Mouse (Mus musculus) gastrocnemius, adult 2 months (tissue): Measurements from ENCODE around the gene Plxna2. TPM values are rescaled to one million over a fixed set of nuclear protein-coding genes. Genes with fewer than 3 reads are reported as not detected.

ENCODE experiments used
- DNase-seq: peaks from one replicate; pipeline ENCODE4 v3.0.0; 2022
- H3K27ac ChIP-seq: fragments of 200-600 bp; 2 replicates; pipeline ENCODE4 v1.8.1; 2022; ENCODE audit warnings: mild to moderate bottlenecking
- H3K4me3 ChIP-seq: fragments of 200-600 bp; 2 replicates; pipeline ENCODE4 v1.8.1; 2022; ENCODE audit warnings: mild to moderate bottlenecking, moderate library complexity
- CTCF ChIP-seq: fragments of 200-600 bp; IDR thresholded peaks from 2 replicates; pipeline ENCODE4 v1.8.1; 2022; ENCODE audit warnings: antibody characterized with exemption, mild to moderate bottlenecking, moderate library complexity
- intact Hi-C: fragments of 180-260 bp; cut with DNase I; formaldehyde crosslinking; loops from one replicate; pipeline ENCODE4 v1.15.1; 2025
- total RNA-seq, 2 experiments: library from RNA; stranded (reverse); gene quantifications; 2 replicates each; pipeline ENCODE4 v1.2.3; 2021

The Plxna2 gene
- total RNA-seq, 2 experiments from 2014 or later: 6.6 to 13.2 TPM

DNA sequence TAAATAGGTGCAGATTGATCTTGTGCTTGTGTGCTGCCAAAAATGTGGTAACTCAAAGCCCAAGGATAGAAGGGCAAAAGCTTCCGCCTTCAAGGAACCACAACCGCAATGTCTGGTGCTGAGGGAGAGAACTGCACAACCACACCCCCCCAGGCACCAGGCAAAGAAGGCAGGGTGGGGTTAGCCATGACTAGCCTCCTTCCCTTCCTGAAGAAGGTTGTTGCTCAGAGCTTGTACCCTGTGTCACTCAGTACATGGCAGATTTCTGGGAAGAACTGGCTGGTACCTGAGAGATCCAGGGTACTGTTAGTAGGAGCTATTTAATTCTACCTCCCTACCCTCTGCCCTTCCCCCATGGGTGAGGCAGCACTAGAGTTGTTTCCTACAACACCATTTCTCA is 8.1 kb downstream of the Plxna2 start:
- H3K27ac ChIP-seq: peak overlapping the region; percentile 97
- TF ChIP-seq CTCF: no peak
- DNase-seq: no peak

DNA sequence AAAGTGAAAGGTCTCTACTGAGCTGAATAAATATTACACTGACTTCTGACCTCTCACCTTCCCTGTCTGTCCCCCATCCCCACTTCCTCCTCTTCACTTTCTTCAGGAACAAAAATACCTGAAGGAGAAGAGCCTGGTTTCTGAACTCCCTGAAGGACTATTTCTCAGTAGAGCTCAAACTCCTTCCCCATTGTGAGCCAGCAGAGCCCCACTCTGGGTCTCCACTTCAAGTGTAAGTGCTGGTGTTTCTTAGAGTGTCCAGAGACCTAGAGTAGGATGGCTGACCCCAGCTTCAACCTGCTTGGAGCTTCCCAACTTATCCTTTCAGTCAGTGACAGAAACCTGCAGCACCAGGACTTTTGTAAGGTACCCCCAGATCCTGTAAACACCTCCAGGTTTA is 9.3 kb downstream of the Plxna2 start:
- H3K4me3 ChIP-seq: no peak overlapping the region
- DNase-seq: no peak
- intact Hi-C loops: loop anchor here (2.0 kb wide), 1 partner anchor 14 kb away; no protein-coding TSS in a partner anchor
- no peak for TF ChIP-seq CTCF
- peak overlapping the region; percentile 28 for H3K27ac ChIP-seq

More for the DNA sequence above, 8.1 kb downstream of the Plxna2 start:
- intact Hi-C loops: loop anchor here (2.0 kb wide), 1 partner anchor 15 kb away; no protein-coding TSS in a partner anchor
- no peak overlapping the region; the same call in 1 of the 2 replicates for H3K4me3 ChIP-seq

DNA sequence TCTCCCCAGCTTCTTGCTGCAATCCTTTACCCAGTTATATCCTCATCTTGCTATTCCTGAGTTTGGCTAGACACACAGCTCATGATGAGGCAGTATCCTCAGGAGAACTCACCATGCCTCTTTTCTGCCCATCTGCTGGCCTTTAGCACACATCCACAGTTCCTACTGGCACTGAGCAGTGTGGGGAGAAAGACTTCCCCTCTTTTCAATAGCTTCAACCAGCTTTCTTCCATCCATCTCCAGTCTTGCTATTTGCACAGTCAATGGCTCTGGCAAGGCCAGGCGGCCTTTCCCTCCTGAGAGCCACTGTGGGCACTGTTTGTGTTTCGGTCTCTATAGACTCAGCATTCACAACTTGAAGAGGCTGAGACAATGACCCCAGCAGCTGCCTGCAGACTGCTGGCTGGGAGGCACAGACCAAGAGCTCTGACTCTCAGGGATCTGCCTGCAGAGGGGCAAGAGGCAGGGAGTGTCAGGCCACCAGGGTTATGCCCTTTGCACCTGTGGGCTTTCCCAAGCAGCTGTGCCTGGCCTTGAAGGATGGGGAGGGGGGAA is 11.2 kb downstream of the Plxna2 start:
- H3K4me3 ChIP-seq: no peak overlapping the region
- no peak for TF ChIP-seq CTCF
- H3K27ac ChIP-seq: no peak overlapping the region
- intact Hi-C loops: no loop called here
- DNase-seq: no peak

DNA sequence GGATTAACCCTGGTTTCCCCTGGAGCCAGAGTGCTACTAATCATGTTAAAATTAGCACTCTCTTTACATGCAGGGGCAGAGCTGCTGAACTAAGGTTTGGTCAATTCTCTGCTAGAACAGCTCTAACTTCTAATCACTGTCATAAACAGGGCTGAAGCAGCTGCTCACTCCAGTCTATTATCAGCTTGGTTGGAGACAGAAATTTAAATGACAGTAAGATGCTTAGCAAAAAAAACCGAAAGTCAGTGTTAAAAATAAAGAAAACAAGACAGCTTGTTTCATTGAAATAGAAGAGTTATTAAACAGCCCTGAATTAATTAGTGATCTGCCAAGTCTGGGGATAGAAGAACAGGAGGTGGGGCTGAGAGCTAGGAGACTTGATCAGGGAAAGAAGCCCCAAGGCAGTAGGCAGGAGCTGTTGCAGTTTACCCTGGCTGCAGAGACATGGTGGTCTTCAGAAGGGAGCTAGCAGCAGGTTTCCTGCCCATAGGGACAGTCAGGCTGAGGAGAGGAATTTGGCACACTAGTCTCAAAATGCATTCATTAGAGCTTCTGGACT is 12.6 kb downstream of the Plxna2 start:
- TF ChIP-seq CTCF: no peak
- DNase-seq: no peak
- no peak overlapping the region for H3K27ac ChIP-seq
- intact Hi-C loops: no loop called here
- H3K4me3 ChIP-seq: no peak overlapping the region

DNA sequence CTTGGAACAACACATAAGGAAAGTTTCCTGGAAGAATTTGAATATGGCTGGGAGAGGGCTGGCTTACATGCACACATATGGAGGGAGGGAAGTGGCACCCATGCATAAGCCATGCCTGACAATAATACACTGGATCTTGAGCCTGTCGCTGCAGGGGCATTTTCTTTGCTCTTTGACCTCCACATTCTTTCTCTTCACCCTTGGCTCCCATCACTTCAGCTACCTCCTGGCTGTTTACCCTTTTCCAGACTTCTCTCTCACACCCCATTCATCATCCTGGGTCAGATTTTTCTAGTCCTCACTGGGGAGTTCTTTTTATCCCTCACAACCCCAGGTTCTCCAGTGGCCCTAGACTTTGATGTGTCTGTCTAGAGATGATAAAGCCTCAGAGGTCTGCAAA is 13.6 kb downstream of the Plxna2 start:
- H3K27ac ChIP-seq: no peak overlapping the region
- TF ChIP-seq CTCF: no peak
- intact Hi-C loops: no loop called here

DNA sequence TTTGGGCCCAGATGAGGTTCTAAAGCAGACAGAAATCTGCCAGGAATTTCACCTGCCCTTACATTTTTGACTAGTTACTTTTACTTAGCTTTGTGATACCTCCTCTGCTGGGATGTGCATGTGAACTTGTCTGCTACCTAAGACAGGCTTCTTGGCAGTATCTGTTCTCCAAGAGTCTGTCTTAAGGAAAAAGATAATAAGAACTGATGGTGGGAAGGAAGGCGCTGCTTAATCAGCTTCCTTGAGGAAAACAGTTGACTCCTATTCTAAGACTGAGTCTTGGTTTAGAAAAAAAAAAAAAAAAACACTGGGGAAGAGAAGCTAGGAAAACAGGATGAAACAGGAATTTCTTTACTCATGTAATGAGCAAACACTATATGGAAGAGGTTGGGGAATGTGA is 14.0 kb downstream of the Plxna2 start:
- DNase-seq: no peak
- TF ChIP-seq CTCF: no peak
- H3K4me3 ChIP-seq: no peak overlapping the region
- no peak overlapping the region for H3K27ac ChIP-seq
- intact Hi-C loops: no loop called here

More for the DNA sequence above, 13.6 kb downstream of the Plxna2 start:
- H3K4me3 ChIP-seq: no peak overlapping the region
- DNase-seq: no peak

DNA sequence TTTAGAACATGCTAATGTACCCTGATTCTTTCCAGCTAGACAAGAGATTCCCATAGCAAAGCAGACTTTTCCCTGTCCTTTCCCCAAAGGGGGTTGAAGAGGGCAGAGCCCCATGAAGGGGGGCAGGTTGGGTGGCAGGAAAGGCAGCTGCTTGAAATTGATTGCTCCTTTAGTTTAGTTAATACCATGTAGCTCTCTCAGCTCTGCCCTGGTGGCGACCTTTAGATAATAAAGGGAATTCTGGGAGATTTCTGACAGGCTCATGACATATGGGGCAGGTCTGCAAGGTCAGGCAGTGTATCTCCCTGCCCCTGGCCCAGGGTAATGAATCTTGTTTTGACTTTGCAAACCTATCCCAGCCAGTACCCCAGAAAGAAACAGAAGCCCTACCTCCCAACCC is 17.4 kb downstream of the Plxna2 start:
- no peak for DNase-seq
- TF ChIP-seq CTCF: no peak
- intact Hi-C loops: no loop called here
- H3K4me3 ChIP-seq: no peak overlapping the region
- H3K27ac ChIP-seq: peak overlapping the region; percentile 61

DNA sequence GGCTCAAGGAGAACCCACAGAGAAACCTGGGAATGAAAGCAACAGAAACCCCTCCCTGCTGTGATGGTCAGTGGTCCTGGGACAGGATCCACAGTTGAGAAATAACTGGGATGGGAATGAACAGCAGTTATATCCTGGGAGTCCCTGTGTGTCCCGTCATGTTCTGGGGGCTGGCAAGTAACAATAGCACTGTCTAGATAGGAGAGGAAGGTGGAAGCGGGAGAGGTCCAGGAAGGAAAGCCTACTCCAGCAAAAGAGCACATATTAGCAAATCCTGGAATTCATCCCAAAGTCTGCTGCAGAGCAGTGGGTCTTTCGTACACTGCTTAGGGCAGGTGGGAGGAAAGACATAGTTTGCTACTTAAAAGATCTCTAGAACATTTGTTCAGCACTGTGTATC is 17.9 kb downstream of the Plxna2 start:
- no peak for TF ChIP-seq CTCF
- DNase-seq: no peak
- H3K27ac ChIP-seq: peak overlapping the region; percentile 61
- intact Hi-C loops: no loop called here
- H3K4me3 ChIP-seq: no peak overlapping the region

DNA sequence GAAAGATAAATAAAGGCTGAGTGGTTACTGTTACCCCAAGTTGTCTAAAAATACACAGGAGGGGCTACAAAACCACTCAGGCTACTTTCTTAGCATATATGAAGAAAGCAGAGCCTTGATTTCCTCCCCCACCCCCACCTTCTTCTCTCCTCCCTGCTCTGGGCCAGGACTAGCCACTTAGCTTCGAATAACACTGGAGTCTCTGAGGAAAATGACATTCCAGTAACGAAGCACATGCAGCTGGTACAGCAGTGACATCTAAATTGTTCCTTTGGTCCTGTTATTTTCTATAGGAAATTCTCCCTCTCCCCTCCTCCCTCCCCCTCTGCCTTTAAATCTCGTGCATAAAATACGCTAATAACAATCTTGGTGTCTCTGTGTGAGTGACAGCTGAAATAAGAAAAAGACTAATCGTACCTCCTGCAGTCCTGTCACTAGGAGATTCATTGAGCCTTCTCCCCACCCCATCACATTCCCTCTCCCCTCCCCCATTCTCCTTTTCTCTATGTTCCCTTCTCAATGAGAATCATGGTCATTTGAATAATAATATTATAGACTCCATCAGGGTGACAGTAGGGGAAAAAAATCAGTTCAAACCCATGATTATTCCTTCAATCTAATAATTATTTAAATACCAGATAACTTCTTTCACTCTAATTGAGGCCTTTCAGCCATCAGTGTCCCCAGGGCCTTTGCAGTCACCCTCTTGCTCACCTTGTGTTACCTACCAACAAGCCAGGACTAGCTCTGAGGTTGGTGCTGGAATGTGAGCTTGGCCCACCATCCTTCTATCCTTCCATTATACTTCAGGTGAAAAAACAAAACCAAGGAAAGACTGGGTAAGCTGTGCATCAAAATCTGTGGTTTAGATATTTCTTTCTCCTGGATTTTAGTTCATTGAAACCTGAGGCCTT is 19.6 kb downstream of the Plxna2 start:
- 0 out of 2 replicates have a peak overlapping the region, but pooled peaks have one; percentile 0 for H3K27ac ChIP-seq
- no peak overlapping the region for H3K4me3 ChIP-seq
- DNase-seq: no peak
- no peak for TF ChIP-seq CTCF
- intact Hi-C loops: no loop called here

DNA sequence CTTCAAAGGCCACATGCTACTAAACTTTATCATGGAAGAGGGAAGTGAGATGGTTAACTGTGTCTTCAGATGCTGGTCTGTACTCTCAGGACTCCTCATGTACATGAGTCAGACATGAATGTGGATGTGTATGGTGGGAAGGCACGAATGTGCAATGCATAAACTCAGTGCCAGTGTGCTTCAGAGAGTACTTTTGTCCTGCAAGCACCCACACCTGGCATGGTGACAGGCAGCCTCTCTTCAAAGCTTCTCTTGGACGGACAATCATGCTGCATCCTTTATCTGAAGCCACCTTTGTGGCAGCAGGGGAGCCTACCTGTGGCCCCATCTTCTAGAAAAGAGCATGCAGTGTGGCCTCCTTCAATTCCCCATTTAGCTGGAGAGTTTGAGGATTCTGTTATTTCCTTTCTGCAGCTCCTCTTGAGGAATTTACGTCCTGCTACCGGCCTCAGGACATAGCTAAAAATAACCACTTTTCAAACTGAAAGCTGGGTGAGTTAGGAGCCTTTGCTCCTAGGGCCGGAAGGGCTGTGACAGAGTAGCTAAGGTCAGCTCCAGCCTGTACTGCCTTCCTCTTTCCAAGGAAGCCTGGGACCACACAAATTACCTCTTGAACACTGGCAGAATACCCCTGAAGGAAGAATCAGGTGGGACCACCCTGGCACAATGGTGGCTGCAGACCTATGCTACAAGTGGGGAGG is 23.7 kb downstream of the Plxna2 start:
- no peak for TF ChIP-seq CTCF
- no peak for DNase-seq
- intact Hi-C loops: loop anchor here (2.0 kb wide), 1 partner anchor 15 kb away; no protein-coding TSS in a partner anchor
- Histone ChIP-seq H3K27ac (peak overlapping the region; percentile 86), H3K4me3 (peak overlapping the region; percentile 35)

DNA sequence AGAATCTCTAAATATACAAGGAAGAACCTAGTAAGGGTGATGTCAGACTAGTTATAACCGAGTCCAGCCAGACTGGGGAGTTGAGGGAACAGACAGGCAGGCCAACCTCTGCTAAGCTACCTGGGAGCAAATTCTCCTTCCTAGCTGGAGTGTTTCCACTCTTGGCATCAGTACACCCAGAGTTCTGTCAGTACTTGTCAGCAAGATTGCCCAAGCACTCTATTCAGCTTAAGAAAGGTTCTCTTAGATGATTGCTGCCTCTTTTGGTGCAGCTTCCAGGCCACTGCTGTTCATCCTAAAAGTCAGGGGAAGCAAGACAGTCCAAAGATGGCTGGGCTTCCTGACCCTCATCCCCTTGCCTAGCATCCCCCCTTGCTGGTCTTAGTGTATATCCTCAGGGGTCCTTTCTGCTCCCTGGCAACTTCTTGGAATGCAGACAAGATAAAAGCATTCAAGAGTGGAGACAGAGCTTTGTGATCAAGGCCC is 24.3 kb downstream of the Plxna2 start:
- Histone ChIP-seq H3K4me3 (peak overlapping the region; percentile 35), H3K27ac (peak overlapping the region; percentile 86)
- DNase-seq: no peak
- TF ChIP-seq CTCF: no peak
- intact Hi-C loops: no loop called here

DNA sequence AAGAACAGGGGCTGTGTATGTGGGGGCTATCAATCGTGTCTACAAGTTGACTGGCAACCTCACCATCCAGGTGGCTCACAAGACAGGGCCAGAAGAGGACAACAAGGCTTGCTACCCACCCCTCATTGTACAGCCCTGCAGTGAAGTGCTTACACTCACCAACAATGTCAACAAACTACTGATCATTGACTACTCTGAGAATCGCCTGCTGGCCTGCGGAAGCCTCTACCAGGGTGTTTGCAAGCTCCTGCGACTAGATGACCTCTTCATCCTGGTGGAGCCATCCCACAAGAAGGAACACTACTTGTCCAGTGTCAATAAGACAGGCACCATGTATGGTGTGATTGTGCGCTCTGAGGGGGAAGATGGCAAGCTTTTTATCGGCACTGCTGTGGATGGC is 25.9 kb downstream of the Plxna2 start:
- intact Hi-C loops: no loop called here
- TF ChIP-seq CTCF: no peak
- H3K27ac ChIP-seq: peak overlapping the region; percentile 86
- DNase-seq: no peak
- no peak overlapping the region for H3K4me3 ChIP-seq
